Mouse (Mus musculus) liver, postnatal 0 days (tissue): ENCODE results near the gene Spice1.

Source experiments
- CTCF ChIP-seq: sonication (generic); IDR thresholded peaks from 2 replicates; pipeline ENCODE4 v1.5.1; 2016; ENCODE audit warnings: antibody characterized with exemption, low read depth
- EP300 ChIP-seq: IDR thresholded peaks from 2 replicates; pipeline ENCODE4 v1.6.1; 2016; ENCODE audit warnings: antibody characterized with exemption, low read depth, mild to moderate bottlenecking

DNA sequence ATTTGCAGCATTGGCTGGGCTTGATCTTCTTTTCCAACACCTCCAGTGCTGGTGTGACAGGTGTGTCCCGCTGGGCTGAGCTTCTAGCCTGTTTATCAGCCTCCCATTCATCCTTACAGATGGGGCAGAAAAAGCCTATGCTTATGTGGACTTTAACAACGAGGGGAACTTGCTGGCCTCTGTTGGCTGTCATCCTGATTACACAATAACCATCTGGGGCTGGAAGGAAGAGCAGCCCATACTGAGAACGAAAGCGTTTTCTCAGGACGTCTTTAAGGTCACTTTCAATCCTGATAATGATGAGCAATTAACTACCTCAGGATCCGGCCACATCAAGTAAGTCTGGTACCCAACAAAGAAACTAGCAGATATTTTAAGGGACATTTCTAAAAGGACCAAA, 63.3 kb downstream of the Spice1 start:
- TF ChIP-seq EP300 (no peak), CTCF (no peak)
